Mouse (Mus musculus) B cell, adult 2 months (primary cell): Measurements from ENCODE around the gene Adcy10.

ENCODE experiments used
- DNase-seq, 2 experiments: peaks; one replicate each; pipeline ENCODE4 v3.0.0; 2022

Gene Adcy10

GRCm38 (mm10) chr1:165484688-165485233 lies at the start of gene Adcy10:
Gene Adcy10, plus strand, starts transcription at chr1:165485183.
- no peak for DNase-seq

DNA sequence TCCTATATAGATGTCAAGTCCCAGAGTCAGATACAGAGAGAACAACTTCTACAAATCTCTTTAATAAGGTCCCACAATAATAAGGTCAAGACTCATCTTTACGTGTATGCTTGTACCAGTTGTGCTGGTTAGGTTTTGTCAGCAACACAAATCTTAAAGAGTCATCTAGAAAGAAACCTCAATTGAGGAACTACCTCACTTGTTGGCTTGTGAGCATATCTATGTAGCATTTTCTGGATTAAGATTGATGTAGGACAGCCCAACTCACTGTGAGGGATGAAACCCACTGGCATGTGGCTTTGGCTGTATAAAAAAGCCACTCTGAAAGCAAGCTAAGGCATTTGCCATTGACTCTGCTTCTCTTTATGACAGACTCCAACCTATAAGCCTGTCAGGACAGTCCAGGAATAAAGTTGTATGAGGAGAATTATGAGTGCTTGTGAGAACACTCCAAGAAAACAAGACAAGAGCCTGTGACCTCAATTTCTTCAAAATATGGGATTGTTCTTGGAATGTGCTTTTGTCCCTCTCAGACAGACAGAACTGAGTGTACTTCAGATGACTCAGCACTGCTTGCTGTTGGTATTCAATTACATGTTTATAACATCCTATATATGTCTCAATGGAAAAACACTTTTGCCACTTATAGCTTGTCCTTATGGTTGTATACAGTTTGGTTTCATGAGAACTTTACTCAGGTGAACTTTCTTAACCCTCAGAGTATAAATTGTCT lies 46.5 kb upstream of the Adcy10 start:
- DNase-seq, result no peak

- DNase-seq, result no peak
These were observed 44.2 kb upstream of the Adcy10 start for GRCm38 (mm10) chr1:165440788-165441187.

DNA sequence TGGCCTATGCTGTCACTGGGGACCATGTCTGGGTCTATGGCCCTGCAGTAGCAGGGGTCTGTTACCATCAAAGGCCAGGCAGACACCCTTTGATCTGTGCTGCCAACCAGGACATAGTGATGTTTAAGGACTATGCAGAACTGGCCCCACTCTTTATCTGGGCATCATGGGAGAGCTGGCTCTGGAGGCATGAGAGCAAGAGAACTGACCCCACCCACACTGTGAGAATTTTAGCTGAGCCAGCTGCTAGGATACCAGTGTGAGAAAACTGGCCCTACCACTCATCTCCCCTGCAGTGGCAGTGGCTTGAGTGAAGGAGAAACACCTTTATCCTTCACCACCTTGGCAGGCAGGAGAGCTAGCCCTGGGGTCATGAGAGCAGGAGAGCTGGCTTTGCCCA lies 43.8 kb upstream of the Adcy10 start:
- DNase-seq, result no peak

GRCm38 (mm10) chr1:165441719-165442118 lies 43.3 kb upstream of the Adcy10 start:
- no peak for DNase-seq

GRCm38 (mm10) chr1:165459041-165459502 lies 25.9 kb upstream of the Adcy10 start:
- DNase-seq, result no peak

DNA sequence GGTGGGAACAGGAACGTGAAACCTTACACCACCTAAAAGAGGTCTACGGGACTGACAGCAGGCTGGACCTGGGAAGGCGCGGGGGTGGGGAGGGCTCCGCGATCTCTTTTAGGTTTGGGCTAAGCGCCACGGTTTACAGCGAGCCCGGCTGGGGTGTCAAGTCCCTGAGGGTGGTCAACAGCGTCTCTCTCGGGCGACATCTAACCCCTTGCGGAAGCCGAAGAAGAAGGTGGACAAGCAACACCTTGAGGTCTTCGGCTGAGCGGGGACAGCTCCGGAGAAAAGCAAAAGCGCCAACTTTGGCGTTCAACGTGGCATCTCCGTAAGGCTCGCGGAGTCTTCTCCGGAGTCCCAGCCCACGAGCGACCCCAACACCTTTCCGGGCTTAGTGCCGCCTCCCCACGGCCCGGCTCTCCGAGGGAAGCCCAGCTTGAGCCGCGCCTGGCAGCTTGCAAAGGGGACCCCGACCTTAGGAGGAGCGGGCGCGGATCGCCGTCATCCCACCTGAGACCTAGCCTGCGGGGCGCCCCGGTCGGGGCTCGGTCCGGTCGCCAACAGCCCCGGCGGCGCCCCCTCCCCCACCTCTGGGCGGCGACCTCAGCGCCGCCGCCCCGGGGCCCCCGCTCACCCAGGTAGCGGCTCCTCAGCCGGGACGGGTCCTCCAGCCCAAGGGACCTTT lies 25.3 kb upstream of the Adcy10 start:
- DNase-seq, result peak; percentile 51 to 58

DNA sequence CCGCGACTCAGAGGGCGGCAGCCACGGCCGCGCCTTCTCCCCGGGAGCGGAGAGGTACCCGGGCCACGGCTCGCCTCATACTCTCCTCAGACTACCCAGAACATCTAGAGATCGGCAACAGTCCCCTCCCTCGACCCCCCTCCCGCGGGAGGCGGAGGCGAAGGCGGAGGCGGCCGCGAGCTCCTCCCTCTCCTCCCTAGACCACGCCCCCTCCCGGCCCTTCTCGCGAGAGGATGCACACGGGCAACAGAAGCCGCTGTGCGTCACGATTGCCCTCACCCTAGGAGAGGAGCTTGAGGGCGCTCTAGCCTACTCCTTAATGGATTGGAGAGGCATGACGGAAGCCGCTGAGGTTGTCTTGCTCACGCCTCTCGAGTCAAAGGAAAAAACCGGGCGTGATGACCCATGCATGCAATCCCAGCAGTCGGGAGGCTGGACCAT lies 24.6 kb upstream of the Adcy10 start, which contains the start of the genes Dcaf6 and Mpc2:
TSS of gene Dcaf6 (minus strand) at position 116 of the 441 bp plus-strand sequence.
TSS of gene Mpc2 (plus strand) at position 278 of the 441 bp plus-strand sequence.
- DNase-seq, result peak; percentile 100

GRCm38 (mm10) chr1:165460801-165461377 lies 24.1 kb upstream of the Adcy10 start:
- peak; percentile 100 for DNase-seq

GRCm38 (mm10) chr1:165461681-165462080 lies 23.3 kb upstream of the Adcy10 start:
- no peak for DNase-seq

- no peak for DNase-seq
These were observed 22.1 kb upstream of the Adcy10 start for GRCm38 (mm10) chr1:165462861-165463260.

- no peak for DNase-seq
These were observed 20.4 kb upstream of the Adcy10 start for GRCm38 (mm10) chr1:165464574-165464973.

DNA sequence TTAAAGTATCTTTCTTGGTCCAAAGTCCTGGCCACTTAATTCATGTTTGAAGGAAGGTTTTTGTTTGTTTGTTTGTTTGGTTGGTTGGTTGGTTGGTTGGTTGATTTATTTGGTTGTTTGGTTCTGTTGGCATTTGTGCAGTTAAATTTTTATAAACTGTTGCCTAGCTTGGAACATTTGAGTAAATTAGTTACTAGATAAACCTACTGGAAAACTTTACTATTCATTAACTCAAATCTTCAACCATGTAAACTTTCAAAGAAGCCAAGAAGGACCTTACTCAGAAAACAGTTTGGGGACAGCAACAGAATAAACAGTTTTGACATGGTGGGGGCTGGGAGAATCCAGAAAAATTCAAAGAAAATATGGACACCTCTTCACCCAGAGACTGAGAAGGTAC lies 16.0 kb upstream of the Adcy10 start:
- DNase-seq, result no peak

- no peak for DNase-seq
These were observed 15.3 kb upstream of the Adcy10 start for GRCm38 (mm10) chr1:165469717-165470116.

- peak; percentile 16 for DNase-seq
These were observed 13.5 kb upstream of the Adcy10 start for GRCm38 (mm10) chr1:165471490-165471889.

GRCm38 (mm10) chr1:165486108-165486507 lies 1.1 kb downstream of the Adcy10 start:
- DNase-seq, result no peak

- DNase-seq, result no peak
These were observed 4.2 kb downstream of the Adcy10 start for GRCm38 (mm10) chr1:165489197-165489596.

DNA sequence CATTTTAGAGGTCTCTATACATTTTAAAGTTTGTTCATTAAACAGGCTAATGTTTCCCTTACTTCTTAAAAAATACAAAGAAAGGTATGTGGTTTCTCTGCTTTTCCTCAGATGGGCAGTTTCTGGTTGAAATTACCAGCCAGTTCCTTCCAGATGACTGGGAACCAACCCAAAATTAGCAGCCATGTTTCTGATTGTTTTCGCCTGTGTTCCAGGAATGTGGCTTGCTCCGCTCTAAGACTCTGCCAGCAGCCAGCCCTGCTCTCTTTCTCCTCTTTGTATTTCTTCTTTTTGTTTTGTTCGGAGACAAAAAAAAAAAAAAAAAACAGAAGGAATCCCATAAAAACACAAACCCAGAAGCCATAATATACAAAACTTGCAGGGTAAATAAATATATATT lies 13.9 kb downstream of the Adcy10 start:
- DNase-seq, result no peak

- DNase-seq, result peak; percentile 22 to 28
These were observed 18.5 kb downstream of the Adcy10 start for GRCm38 (mm10) chr1:165503307-165504024.

GRCm38 (mm10) chr1:165506303-165506702 lies 21.3 kb downstream of the Adcy10 start:
- no peak for DNase-seq

- no peak for DNase-seq
These were observed 25.2 kb downstream of the Adcy10 start for GRCm38 (mm10) chr1:165510161-165510560.

- DNase-seq, result no peak
These were observed 35.7 kb downstream of the Adcy10 start for GRCm38 (mm10) chr1:165520716-165521115.
